Mouse (Mus musculus): ENCODE results near the gene Ergic1.

- TF ChIP-seq CTCF (IDR thresholded peaks at IDR 0.05; ENCODE audit: extremely low read depth, insufficient read depth, low read length), result no peak
- TF ChIP-seq POLR2A (IDR thresholded peaks at IDR 0.05; ENCODE audit: extremely low read depth, insufficient read depth, low read length), result no peak
These were observed 26.7 kb downstream of the Ergic1 start for GRCm38 (mm10) chr17:26587961-26588487.

Data from cortical plate, adult 2 months (tissue).